Mouse (Mus musculus) brain, adult 2 months (tissue): ENCODE data around the gene Ednrb.

Experiments
- DNase-seq: peaks from one replicate; pipeline ENCODE4 v3.0.0; 2011; ENCODE audit warnings: low read depth, low spot score

Ednrb gene

GRCm38 (mm10) chr14:103767488-103767887, 76.7 kb downstream of the Ednrb start:
- DNase-seq, result no peak
